Mouse (Mus musculus) left cerebral cortex, adult 18-20 months (tissue): ENCODE results near the gene Arhgap45. TPM values are rescaled to one million over a fixed set of nuclear protein-coding genes. Genes with fewer than 3 reads are reported as not detected.

Experiments
- DNase-seq, 2 experiments: peaks; one replicate each; pipeline ENCODE4 v3.0.0; 2021 to 2022; ENCODE audit warnings: low spot score in 2 of 2, mixed read lengths in 1 of 2
- total RNA-seq, 2 experiments: library from RNA; stranded (reverse); gene quantifications; 2 replicates each; pipeline ENCODE4 v1.2.3; 2021

Gene Arhgap45
- total RNA-seq, 2 experiments from 2014 or later, result 3.7 to 4.1 TPM

DNA sequence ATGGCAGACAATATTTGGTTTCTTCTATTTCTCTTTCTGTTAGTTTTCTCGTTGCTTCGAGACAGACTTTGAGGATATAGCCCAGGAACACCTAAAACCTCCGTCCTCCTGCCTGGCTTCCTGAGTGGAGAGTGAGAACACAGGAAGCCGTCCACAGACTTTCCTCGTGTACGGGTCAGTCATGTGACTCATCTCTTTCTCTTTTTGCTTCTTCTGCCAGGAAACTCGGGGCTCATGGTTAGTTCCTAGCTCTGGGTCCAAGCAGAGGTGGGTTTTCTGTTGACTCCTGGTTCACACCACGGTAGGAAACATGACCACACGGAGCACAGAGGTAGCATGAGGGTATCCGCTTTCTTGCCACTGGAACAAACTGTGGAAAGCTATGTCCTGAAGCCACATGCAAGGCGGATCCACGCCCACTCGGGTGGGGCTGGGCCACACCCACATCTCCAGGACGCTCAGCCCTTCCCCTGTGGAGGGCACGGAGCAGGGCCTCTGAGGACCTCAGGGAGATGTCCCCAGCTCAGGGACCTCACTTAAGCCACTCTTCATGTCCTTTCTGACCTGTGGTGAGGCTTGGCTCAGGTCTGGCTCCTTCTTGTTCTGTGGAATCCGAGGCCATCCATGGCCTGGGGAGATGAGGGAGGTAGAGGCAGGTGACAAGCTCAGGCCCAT is 64.1 kb downstream of the Arhgap45 start:
- no peak for DNase-seq

Other genes with a start within 250 kb of the Arhgap45 start
- 10 to 100 TPM; 86.7 to 98.4 TPM for gene Rnf126, start 249.7 kb upstream of the Arhgap45 start, total RNA-seq
- gene Fstl3, start 239.4 kb upstream of the Arhgap45 start, total RNA-seq, result 1 to 10 TPM; 2.7 to 3.2 TPM
- gene Prss57, start 225.7 kb upstream of the Arhgap45 start, total RNA-seq, result under 1 TPM; 0.63 to 0.72 TPM
- gene Palm, start 223.1 kb upstream of the Arhgap45 start, total RNA-seq, result 100 to 1,000 TPM; 290 to 308 TPM
- under 1 TPM; 0.61 to 0.86 TPM for gene Misp, start 195.7 kb upstream of the Arhgap45 start, total RNA-seq
- gene Ptbp1, start 162.2 kb upstream of the Arhgap45 start, total RNA-seq, result 10 to 100 TPM; 54.3 to 62.5 TPM
- gene Prtn3, start 142.2 kb upstream of the Arhgap45 start, total RNA-seq, result 1 to 10 TPM; 2.2 to 2.3 TPM
- gene Plppr3, start 142.0 kb upstream of the Arhgap45 start, total RNA-seq, result 10 to 100 TPM; 55.6 to 58.0 TPM
- gene Elane, start 130.4 kb upstream of the Arhgap45 start, total RNA-seq, result not detected
- gene Cfd, start 125.8 kb upstream of the Arhgap45 start, total RNA-seq, result not detected
- gene Med16, start 107.7 kb upstream of the Arhgap45 start, total RNA-seq, result 10 to 100 TPM; 48.6 to 63.7 TPM
- not detected for gene Gm26602, start 105.8 kb upstream of the Arhgap45 start, total RNA-seq
- gene Kiss1r, start 99.7 kb upstream of the Arhgap45 start, total RNA-seq, result 10 to 100 TPM in 1 of 2 experiments, 1 to 10 TPM in 1; 5.3 to 10.3 TPM
- gene R3hdm4, start 95.4 kb upstream of the Arhgap45 start, total RNA-seq, result 100 to 1,000 TPM; 307 to 318 TPM
- gene Arid3a, start 89.6 kb upstream of the Arhgap45 start, total RNA-seq, result 1 to 10 TPM; 5.6 to 7.2 TPM
- gene Wdr18, start 56.5 kb upstream of the Arhgap45 start, total RNA-seq, result 10 to 100 TPM; 45.3 to 46.5 TPM
- gene Grin3b, start 45.9 kb upstream of the Arhgap45 start, total RNA-seq, result under 1 TPM; 0.14 to 0.16 TPM
- 100 to 1,000 TPM; 112 to 113 TPM for gene Tmem259, start 32.3 kb upstream of the Arhgap45 start, total RNA-seq
- gene Cnn2, start 28.1 kb upstream of the Arhgap45 start, total RNA-seq, result 1 to 10 TPM; 6.7 to 8.0 TPM
- 10 to 100 TPM; 13.0 to 13.7 TPM for gene Abca7, start 20.2 kb upstream of the Arhgap45 start, total RNA-seq
- gene Polr2e, start 23.1 kb downstream of the Arhgap45 start, total RNA-seq, result 10 to 100 TPM; 73.6 to 75.2 TPM
- 100 to 1,000 TPM; 554 to 575 TPM for gene Gpx4, start 30.5 kb downstream of the Arhgap45 start, total RNA-seq
- 10 to 100 TPM; 16.8 to 18.8 TPM for gene Sbno2, start 88.9 kb downstream of the Arhgap45 start, total RNA-seq
- 100 to 1,000 TPM; 108 to 109 TPM for gene Stk11, start 99.2 kb downstream of the Arhgap45 start, total RNA-seq
- 100 to 1,000 TPM; 367 to 371 TPM for gene Atp5d, start 122.0 kb downstream of the Arhgap45 start, total RNA-seq
- gene Cbarp, start 124.2 kb downstream of the Arhgap45 start, total RNA-seq, result 100 to 1,000 TPM; 418 to 437 TPM
- 100 to 1,000 TPM; 105 TPM for gene Midn, start 131.6 kb downstream of the Arhgap45 start, total RNA-seq
- gene Cirbp, start 149.3 kb downstream of the Arhgap45 start, total RNA-seq, result 10 to 100 TPM; 89.7 to 94.6 TPM
- 1 to 10 TPM; 6.8 to 7.0 TPM for gene 1600002K03Rik, start 156.3 kb downstream of the Arhgap45 start, total RNA-seq
- 1 to 10 TPM; 7.0 to 8.2 TPM for gene Efna2, start 162.8 kb downstream of the Arhgap45 start, total RNA-seq
- gene Mum1, start 209.8 kb downstream of the Arhgap45 start, total RNA-seq, result 10 to 100 TPM; 32.2 to 39.3 TPM
- gene Ndufs7, start 232.5 kb downstream of the Arhgap45 start, total RNA-seq, result 100 to 1,000 TPM; 219 to 232 TPM
- gene Gamt, start 244.4 kb downstream of the Arhgap45 start, total RNA-seq, result 10 to 100 TPM; 16.2 to 21.2 TPM
- 10 to 100 TPM; 75.6 to 81.7 TPM for gene Dazap1, start 244.8 kb downstream of the Arhgap45 start, total RNA-seq